ENCODE assay signal across 11 mouse cellular contexts in genomic region chr2:122771002-122771401, GRCm38 (mm10). TPM values are rescaled to one million over a fixed set of nuclear protein-coding genes. Genes with fewer than 3 reads are reported as not detected.
DNase-seq lines count a peak whose midpoint lies in the region; ATAC-seq and TF ChIP-seq lines count a peak whose summit lies in the region.
"Had no signal": no experiment of that assay in that cellular context is flagged by ENCODE, and none has a peak within 500 bp of the region (broad histone marks: within the 10 kb centered on the region; RNA-seq: fewer than 3 reads in every experiment).

No protein-coding gene starts in this region.

- H3K9ac ChIP-seq in heart, adult 2 months (ENCODE audit: low read depth, low read length), result no peak overlapping the region
- H3K9ac ChIP-seq in heart, embryonic 11.5 days (ENCODE audit: low read depth, low read length), result no peak overlapping the region
- H3K9ac ChIP-seq: hindbrain, embryonic 14.5 days; limb, embryonic 12.5 days had no signal

- peaks cover 2% of the 10 kb centered on the region; the same call in 1 of the 2 replicates for H3K79me2 ChIP-seq in heart, adult 2 months (replicated peaks; ENCODE audit: control insufficient read depth, insufficient read depth, low read length)
- peaks cover 57% of the 10 kb centered on the region; the same call in 1 of the 2 replicates for H3K79me2 ChIP-seq in macrophage (ENCODE audit: inconsistent target)

- no peak for ATAC-seq in heart, embryonic 11.5 days (replicated peaks; ENCODE audit: insufficient number of reproducible peaks, low FRiP score, low TSS enrichment)

- intact Hi-C loops in heart, adult 2 months (cut with DNase I), result no loop called here
- intact Hi-C loops in heart, postnatal 25 days (cut with DNase I), result no loop called here
- intact Hi-C loops in left cerebral cortex, postnatal 10 days (cut with DNase I), result no loop called here

- no peaks in the 10 kb centered on the region for H3K9me3 ChIP-seq in heart, embryonic 11.5 days (replicated peaks; ENCODE audit: control insufficient read depth, low read length)
- H3K9me3 ChIP-seq: limb, embryonic 12.5 days had no signal

- 0 out of 2 replicates have a peak, but pooled peaks have one; percentile 37 for TF ChIP-seq EP300 in heart, adult 2 months (IDR thresholded peaks at IDR 0.05; ENCODE audit: insufficient read depth, low read depth, low read length)

- 27% methylated on average over 2 of the region's 2 CpGs for WGBS in heart, adult 2 months
- 82% methylated on average over 2 of the region's 2 CpGs for WGBS in heart, embryonic 11.5 days (ENCODE audit: insufficient replicate concordance)
- 3% methylated on average over 2 of the region's 2 CpGs for WGBS in macrophage (ENCODE audit: missing documents)

- no peak overlapping the region for H3K4me2 ChIP-seq in heart, embryonic 11.5 days
- H3K4me2 ChIP-seq: hindbrain, embryonic 14.5 days; limb, embryonic 12.5 days had no signal

- peak; percentile 47 to 57 for DNase-seq in heart, adult 2 months
- DNase-seq in adipocyte (ENCODE audit: low spot score), result peak; percentile 78
- DNase-seq in heart, postnatal 25 days (ENCODE audit: low spot score), result peak; percentile 40
- DNase-seq in spleen, adult 12 weeks (ENCODE audit: low spot score), result no peak
- DNase-seq in left cerebral cortex, postnatal 10 days (ENCODE audit: extremely low spot score in 1 of 2, low spot score in 2 of 2), result no peak
- DNase-seq in frontal cortex, postnatal 14 days (ENCODE audit: low spot score in 2 of 2), result no peak
- DNase-seq: cerebellum, postnatal 36 days had no signal

- peak overlapping the region; percentile 40 for H3K27ac ChIP-seq in heart, adult 2 months
- no peak overlapping the region for H3K27ac ChIP-seq in heart, embryonic 11.5 days (ENCODE audit: low read depth, low read length)
- H3K27ac ChIP-seq in macrophage, result peak overlapping the region; percentile 39
- H3K27ac ChIP-seq: hindbrain, embryonic 14.5 days; limb, embryonic 12.5 days had no signal

- no peak for TF ChIP-seq CTCF in heart, adult 2 months (IDR thresholded peaks at IDR 0.05)

- H3K4me1 ChIP-seq in heart, adult 2 months (ENCODE audit: control insufficient read depth, insufficient read depth, low read length), result peaks cover 9% of the 10 kb centered on the region
- H3K4me1 ChIP-seq in heart, embryonic 11.5 days (ENCODE audit: control insufficient read depth, insufficient read depth, low read length), result no peaks in the 10 kb centered on the region
- H3K4me1 ChIP-seq: limb, embryonic 12.5 days had no signal

- no peak for TF ChIP-seq POLR2A in heart, adult 2 months (IDR thresholded peaks at IDR 0.05; ENCODE audit: insufficient read depth, low read depth, low read length)

- no peak overlapping the region for H3K4me3 ChIP-seq in heart, adult 2 months
- no peak overlapping the region for H3K4me3 ChIP-seq in heart, embryonic 11.5 days (ENCODE audit: low read depth, low read length)
- no peak overlapping the region for H3K4me3 ChIP-seq in macrophage (ENCODE audit: inconsistent target)
- H3K4me3 ChIP-seq: limb, embryonic 12.5 days had no signal

- peaks cover 24% of the 10 kb centered on the region for H3K36me3 ChIP-seq in heart, adult 2 months (ENCODE audit: control insufficient read depth, insufficient read depth, low read length)
- no peaks in the 10 kb centered on the region for H3K36me3 ChIP-seq in heart, embryonic 11.5 days (ENCODE audit: control insufficient read depth, insufficient read depth, low read length)
- H3K36me3 ChIP-seq in macrophage (ENCODE audit: inconsistent target), result no peaks in the 10 kb centered on the region
- H3K36me3 ChIP-seq: limb, embryonic 12.5 days had no signal

- H3K27me3 ChIP-seq in heart, adult 2 months (ENCODE audit: control insufficient read depth, insufficient read depth, low read length), result no peaks in the 10 kb centered on the region
- peaks cover 5% of the 10 kb centered on the region for H3K27me3 ChIP-seq in heart, embryonic 11.5 days (ENCODE audit: control insufficient read depth, insufficient read depth, low read length)

RNA-seq across cellular contexts. Expression of gene Sqor, which starts 6.0 kb away (rescaled TPM):
- total RNA-seq in heart, adult 2 months (2021), result 10 to 100 TPM; 35.0 to 43.1 TPM
- polyA plus RNA-seq in heart, adult 2 months (2012; rRNA removed), result 29.3 and 43.4 TPM in 2 replicates
- polyA plus RNA-seq in heart, embryonic 11.5 days (2014; fragmentation: Nextera tagmentation; extraction: Ambion mirVana), result 3.0 and 4.1 TPM in 2 replicates
- total RNA-seq in heart, postnatal 25 days (2021), result 10 to 100 TPM; 24.9 to 25.6 TPM
- total RNA-seq in macrophage (2018; cell fraction: chromatin; rRNA removed), result 10 to 100 TPM; 11.2 to 45.9 (median 25.5) TPM
- 10 to 100 TPM; 32.7 to 48.8 (median 40.0) TPM for total RNA-seq in macrophage (2018; cell fraction: cytosol; rRNA removed)
- total RNA-seq in macrophage (2018; cell fraction: nucleus; rRNA removed), result 10 to 100 TPM; 12.2 to 46.1 (median 26.5) TPM
- 40.5 to 43.9 TPM (median 43.6 TPM) in 3 replicates for polyA plus RNA-seq in macrophage (2018)
- 1 to 10 TPM; 3.6 to 4.9 TPM for total RNA-seq in left cerebral cortex, postnatal 10 days (2021)

RNA-seq across cellular contexts. Expression of gene Bloc1s6, which starts 32.7 kb away (rescaled TPM):
- 10 to 100 TPM; 26.7 to 29.9 TPM for total RNA-seq in heart, adult 2 months (2021)
- 26.0 and 44.2 TPM in 2 replicates for polyA plus RNA-seq in heart, adult 2 months (2012; rRNA removed)
- 39.9 and 44.1 TPM in 2 replicates for polyA plus RNA-seq in heart, embryonic 11.5 days (2014; fragmentation: Nextera tagmentation; extraction: Ambion mirVana)
- 10 to 100 TPM; 20.6 to 23.0 TPM for total RNA-seq in heart, postnatal 25 days (2021)
- total RNA-seq in macrophage (2018; cell fraction: chromatin; rRNA removed), result 10 to 100 TPM in 15 of 26 experiments, 1 to 10 TPM in 11; 2.2 to 22.3 (median 10.8) TPM
- total RNA-seq in macrophage (2018; cell fraction: cytosol; rRNA removed), result 10 to 100 TPM; 31.1 to 97.3 (median 60.1) TPM
- 10 to 100 TPM in 22 of 26 experiments, 1 to 10 TPM in 4; 5.6 to 46.2 (median 25.0) TPM for total RNA-seq in macrophage (2018; cell fraction: nucleus; rRNA removed)
- 46.9 to 66.1 TPM (median 61.2 TPM) in 3 replicates for polyA plus RNA-seq in macrophage (2018)
- total RNA-seq in left cerebral cortex, postnatal 10 days (2021), result 10 to 100 TPM; 41.7 to 44.0 TPM

Comparison
In these comparisons a context has a peak if more than half of its experiments do, and no peak if none do; other contexts are left out.
1. DNase-seq: peak in heart, adult 2 months (2 of 2), adipocyte (single experiment) and heart, postnatal 25 days (single experiment); none in spleen, adult 12 weeks (single experiment), left cerebral cortex, postnatal 10 days (0 of 2) and frontal cortex, postnatal 14 days (0 of 2).
2. RNA of gene Sqor, which starts 6.0 kb away (total RNA-seq): 35.0 to 43.1 TPM in heart, adult 2 months and 24.9 to 25.6 TPM in heart, postnatal 25 days; 3.6 to 4.9 TPM in left cerebral cortex, postnatal 10 days; every median in the first group is over 4 times any median in the second.